Mouse (Mus musculus) heart, adult 9 months (tissue): ENCODE results near the gene Chml.

Experiments
- DNase-seq, 2 experiments: peaks; one replicate each; pipeline ENCODE4 v3.0.0; 2022; ENCODE audit warnings: low spot score in 2 of 2

The Chml gene

DNA sequence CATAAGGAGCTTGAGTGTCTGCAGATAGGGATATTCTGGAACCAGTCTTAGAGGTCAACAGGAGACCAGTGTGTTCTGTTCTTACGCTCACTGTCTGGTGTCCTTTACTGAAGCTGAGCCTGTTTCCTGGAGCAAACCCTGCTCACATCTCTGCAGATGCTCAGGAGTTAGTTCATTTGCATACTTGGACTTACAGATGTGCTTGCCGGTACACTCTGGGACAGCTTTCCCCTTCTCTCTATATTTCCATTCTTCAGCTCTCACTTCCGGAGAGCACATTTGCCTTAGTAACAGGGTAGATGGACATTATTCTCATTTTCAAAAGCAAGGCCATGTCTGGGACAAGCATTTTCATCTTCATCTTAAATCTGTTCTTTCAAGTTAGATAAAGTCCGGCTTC is 44.1 kb downstream of the Chml start:
- no peak for DNase-seq

- no peak for DNase-seq
Measured at GRCm38 (mm10) chr1:175646952-175647351, 45.7 kb downstream of the Chml start.

DNA sequence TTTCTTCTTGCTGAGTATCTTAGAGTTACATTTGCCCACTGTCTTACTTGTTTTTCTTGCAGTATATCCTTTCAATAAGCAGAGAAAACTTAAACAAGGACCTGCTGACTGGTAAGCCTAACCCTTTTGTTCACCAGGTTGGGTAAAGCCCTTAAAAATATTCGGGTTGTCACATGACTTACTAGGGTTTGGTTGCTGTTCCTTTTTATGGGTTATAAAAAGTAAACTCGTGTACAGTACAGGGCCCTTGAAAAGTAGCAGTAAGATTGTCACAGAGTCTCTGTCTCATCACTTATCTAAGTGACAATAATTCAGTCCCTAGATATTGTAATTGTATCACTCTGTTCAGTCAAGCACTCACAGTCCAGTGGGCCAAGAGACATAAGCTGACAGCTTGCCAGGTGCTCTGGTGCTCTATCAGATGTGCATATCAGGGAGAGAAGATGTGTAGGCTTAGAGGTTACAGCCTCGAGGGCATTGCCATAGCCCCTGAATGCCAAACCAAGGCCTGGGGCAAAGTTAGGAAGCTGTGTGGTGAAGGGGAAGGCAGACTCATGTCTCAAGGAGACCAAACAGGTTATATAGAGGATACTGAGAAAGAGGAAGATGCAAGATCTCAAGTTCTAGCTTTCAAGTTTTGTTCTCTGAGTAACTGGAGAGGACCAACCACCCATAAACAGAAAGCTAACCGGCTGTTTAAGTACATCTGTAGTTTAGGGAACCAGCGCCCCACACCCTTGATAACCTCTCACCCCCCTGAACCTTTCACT is 49.0 kb downstream of the Chml start:
- DNase-seq = no peak

GRCm38 (mm10) chr1:175640435-175641150 is 52.1 kb downstream of the Chml start:
- no peak for DNase-seq

- DNase-seq = no peak
Measured at GRCm38 (mm10) chr1:175639072-175639471, 53.6 kb downstream of the Chml start.

- DNase-seq = no peak
Measured at GRCm38 (mm10) chr1:175637677-175638076, 55.0 kb downstream of the Chml start.

GRCm38 (mm10) chr1:175632470-175632869 is 60.2 kb downstream of the Chml start:
- DNase-seq = no peak
